Comparison of ENCODE assay signal across 8 mouse cellular contexts in genomic region chr11:74555716-74556374, GRCm38 (mm10). TPM values are rescaled to one million over a fixed set of nuclear protein-coding genes. Genes with fewer than 3 reads are reported as not detected.
DNase-seq lines count a peak whose midpoint lies in the region; ATAC-seq lines count a peak whose summit lies in the region.

No protein-coding gene starts in this region.

- WGBS in heart, embryonic 15.5 days = 55% methylated on average over 9 of the region's 9 CpGs
- WGBS in liver, embryonic 11.5 days = 28% methylated on average over 9 of the region's 9 CpGs

- H3K27me3 ChIP-seq in heart, embryonic 15.5 days = no peaks in the 10 kb centered on the region
- no peaks in the 10 kb centered on the region for H3K27me3 ChIP-seq in liver, embryonic 11.5 days (replicated peaks; ENCODE audit: control insufficient read depth, insufficient read depth, low read length)

- no peaks in the 10 kb centered on the region for H3K36me3 ChIP-seq in heart, embryonic 15.5 days
- no peaks in the 10 kb centered on the region for H3K36me3 ChIP-seq in liver, embryonic 11.5 days (ENCODE audit: control insufficient read depth, insufficient read depth, low read length)

- H3K4me1 ChIP-seq in heart, embryonic 15.5 days (replicated peaks) = peaks cover 29% of the 10 kb centered on the region
- H3K4me1 ChIP-seq in liver, embryonic 11.5 days (replicated peaks; ENCODE audit: control insufficient read depth, insufficient read depth, low read length) = peaks cover 35% of the 10 kb centered on the region

- ATAC-seq in heart, embryonic 15.5 days (replicated peaks; ENCODE audit: insufficient number of reproducible peaks, insufficient read depth, low FRiP score, low read depth) = no peak; the same call in 1 of the 2 replicates
- peak; percentile 72 for ATAC-seq in liver, embryonic 11.5 days (replicated peaks; ENCODE audit: low FRiP score)

- peak overlapping the region; percentile 17; the same call in 1 of the 2 replicates for H3K27ac ChIP-seq in heart, embryonic 15.5 days
- H3K27ac ChIP-seq in liver, embryonic 11.5 days (ENCODE audit: low read depth, low read length) = peak overlapping the region; percentile 61; the same call in 1 of the 2 replicates

- H3K4me3 ChIP-seq in heart, embryonic 15.5 days = no peak overlapping the region
- no peak overlapping the region for H3K4me3 ChIP-seq in liver, embryonic 11.5 days (ENCODE audit: low read depth, low read length)

- no peak overlapping the region for H3K9ac ChIP-seq in heart, embryonic 15.5 days
- H3K9ac ChIP-seq in liver, embryonic 11.5 days (ENCODE audit: low read depth, low read length) = no peak overlapping the region; the same call in 1 of the 2 replicates

- DNase-seq in gastrocnemius, postnatal 14 days = peak; percentile 34
- no peak for DNase-seq in gastrocnemius, adult 8-10 months (ENCODE audit: low spot score in 2 of 2)
- peak; percentile 24 to 31 for DNase-seq in adrenal gland, postnatal 36 days
- no peak for DNase-seq in liver, embryonic 11.5 days (ENCODE audit: low spot score)
- DNase-seq in naive thymus-derived CD4-positive, alpha-beta T cell, adult 2 months (ENCODE audit: low read depth) = peak; percentile 83
- no peak for DNase-seq in ovary, adult 18-20 months (ENCODE audit: low spot score)
- DNase-seq in right cerebral cortex, adult 2 months (ENCODE audit: low spot score in 2 of 2) = no peak

- intact Hi-C loops in gastrocnemius, postnatal 14 days (cut with DNase I; ENCODE audit: low total_unique reads) = no loop called here

- H3K9me3 ChIP-seq in heart, embryonic 15.5 days (replicated peaks) = no peaks in the 10 kb centered on the region
- no peaks in the 10 kb centered on the region for H3K9me3 ChIP-seq in liver, embryonic 11.5 days (ENCODE audit: control insufficient read depth, low read length)

- no peak overlapping the region for H3K4me2 ChIP-seq in heart, embryonic 15.5 days
- peak overlapping the region; percentile 41 for H3K4me2 ChIP-seq in liver, embryonic 11.5 days

RNA-seq across cellular contexts. Expression of gene Rap1gap2, which starts 54.9 kb away (rescaled TPM):
- 1 to 10 TPM; 9.9 to 10.0 TPM for total RNA-seq in gastrocnemius, postnatal 14 days (2021)
- total RNA-seq in gastrocnemius, adult 8-10 months (2022) = 1 to 10 TPM; 3.7 to 6.6 (median 5.9) TPM
- 10 to 100 TPM in 1 of 2 experiments, 1 to 10 TPM in 1; 8.3 to 10.5 TPM for total RNA-seq in adrenal gland, postnatal 36 days (2021)
- 3.8 and 4.2 TPM in 2 replicates for polyA plus RNA-seq in heart, embryonic 15.5 days (2015; fragmentation: Nextera tagmentation; extraction: Ambion mirVana)
- 2.1 TPM in 2 replicates for polyA plus RNA-seq in liver, embryonic 11.5 days (2014; fragmentation: Nextera tagmentation; extraction: Ambion mirVana)

Comparison
In these comparisons a context has a peak if more than half of its experiments do, and no peak if none do; other contexts are left out.
1. DNase-seq: peak in gastrocnemius, postnatal 14 days (single experiment), adrenal gland, postnatal 36 days (2 of 2) and naive thymus-derived CD4-positive, alpha-beta T cell, adult 2 months (single experiment); none in gastrocnemius, adult 8-10 months (0 of 2), liver, embryonic 11.5 days (single experiment), ovary, adult 18-20 months (single experiment) and right cerebral cortex, adult 2 months (0 of 2).